Mouse (Mus musculus): ENCODE measurements around the gene Opcml.

GRCm38 (mm10) chr9:28178123-28178887, 387.7 kb downstream of the Opcml start:
- no peak for TF ChIP-seq EP300 (IDR thresholded peaks at IDR 0.05; ENCODE audit: insufficient read depth, low read depth, low read length)
- TF ChIP-seq CTCF (IDR thresholded peaks at IDR 0.05), result no peak
- TF ChIP-seq POLR2A (IDR thresholded peaks at IDR 0.05; ENCODE audit: insufficient read depth, low read depth, low read length), result no peak
